23 mouse cellular contexts compared by ENCODE assay signal in genomic region chr2:172990161-172990560, GRCm38 (mm10). TPM values are rescaled to one million over a fixed set of nuclear protein-coding genes. Genes with fewer than 3 reads are reported as not detected.
DNase-seq lines count a peak whose midpoint lies in the region; ATAC-seq lines count a peak whose summit lies in the region.
"Had no signal": no experiment of that assay in that cellular context is flagged by ENCODE, and none has a peak within 500 bp of the region (broad histone marks: within the 10 kb centered on the region; RNA-seq: fewer than 3 reads in every experiment).

No protein-coding gene starts in this region.

- H3K4me1 ChIP-seq in neural tube, embryonic 15.5 days, result no peaks in the 10 kb centered on the region
- H3K4me1 ChIP-seq: embryonic facial prominence, embryonic 10.5 days; embryonic facial prominence, embryonic 12.5 days; forebrain, embryonic 13.5 days; forebrain, embryonic 15.5 days had no signal

- H3K36me3 ChIP-seq in neural tube, embryonic 15.5 days, result no peaks in the 10 kb centered on the region
- H3K36me3 ChIP-seq: embryonic facial prominence, embryonic 10.5 days; embryonic facial prominence, embryonic 12.5 days; forebrain, embryonic 15.5 days; G1E had no signal

- H3K27me3 ChIP-seq in neural tube, embryonic 15.5 days (replicated peaks), result no peaks in the 10 kb centered on the region
- H3K27me3 ChIP-seq: forebrain, embryonic 13.5 days; forebrain, embryonic 15.5 days; Patski had no signal

- H3K4me2 ChIP-seq in neural tube, embryonic 15.5 days, result no peak overlapping the region
- H3K4me2 ChIP-seq: embryonic facial prominence, embryonic 12.5 days; forebrain, embryonic 13.5 days; forebrain, embryonic 15.5 days had no signal

- no peaks in the 10 kb centered on the region for H3K9me3 ChIP-seq in neural tube, embryonic 15.5 days (replicated peaks)
- H3K9me3 ChIP-seq: embryonic facial prominence, embryonic 10.5 days; embryonic facial prominence, embryonic 12.5 days; forebrain, embryonic 13.5 days; forebrain, embryonic 15.5 days; G1E had no signal

- no peak overlapping the region for H3K9ac ChIP-seq in neural tube, embryonic 15.5 days (replicated peaks)
- H3K9ac ChIP-seq: embryonic facial prominence, embryonic 12.5 days; forebrain, embryonic 13.5 days; forebrain, embryonic 15.5 days; forebrain, postnatal 0 days had no signal

- DNase-seq in adrenal gland, adult (ENCODE audit: inconsistent age in 2 of 2, low spot score in 1 of 2), result peak; percentile 84 to 88
- no peak for DNase-seq in adrenal gland, postnatal 4 days (ENCODE audit: low spot score in 2 of 2)
- peak; percentile 52 for DNase-seq in adrenal gland, postnatal 10 days
- peak; percentile 54 for DNase-seq in adrenal gland, postnatal 25 days
- no peak for DNase-seq in cerebellum, adult 8-10 months
- no peak for DNase-seq in embryo, embryonic 10 days (ENCODE audit: low spot score)
- DNase-seq: B cell, adult 2 months; cerebellum, adult 11-12 months; cerebellum, adult 2 months; cerebellum, adult 9-11 months; cerebellum, postnatal 14 days; cerebellum, postnatal 36 days; forebrain, postnatal 0 days had no signal

- 91% methylated on average over 6 of the region's 6 CpGs for WGBS in neural tube, embryonic 15.5 days

- no peak overlapping the region for H3K27ac ChIP-seq in neural tube, embryonic 15.5 days (replicated peaks)
- H3K27ac ChIP-seq: embryonic facial prominence, embryonic 10.5 days; embryonic facial prominence, embryonic 12.5 days; forebrain, embryonic 13.5 days; forebrain, embryonic 15.5 days had no signal

- H3K4me3 ChIP-seq in neural tube, embryonic 15.5 days (replicated peaks), result no peak overlapping the region
- H3K4me3 ChIP-seq: embryonic facial prominence, embryonic 10.5 days; embryonic facial prominence, embryonic 12.5 days; forebrain, embryonic 13.5 days; forebrain, embryonic 15.5 days had no signal

- no peak for ATAC-seq in neural tube, embryonic 15.5 days (ENCODE audit: low FRiP score)
- ATAC-seq: activated CD4-positive, CD25-positive, alpha-beta regulatory T cell, adult 4 months; CD4-positive, CD25-positive, alpha-beta regulatory T cell, adult 4 months; forebrain, embryonic 13.5 days; forebrain, embryonic 15.5 days; forebrain, postnatal 0 days; Patski had no signal

RNA-seq across cellular contexts. Expression of gene Rae1, which starts 9.8 kb away (rescaled TPM):
- total RNA-seq in adrenal gland, postnatal 4 days (2021), result 10 to 100 TPM; 68.5 to 76.5 TPM
- total RNA-seq in adrenal gland, postnatal 10 days (2021), result 10 to 100 TPM; 51.6 to 54.8 TPM
- 65.9 and 80.5 TPM in 2 replicates for total RNA-seq in adrenal gland, postnatal 25 days (2021)
- polyA plus RNA-seq in neural tube, embryonic 15.5 days (2015; fragmentation: Nextera tagmentation; extraction: Ambion mirVana), result 109 and 117 TPM in 2 replicates

RNA-seq across cellular contexts. Expression of gene Spo11, which starts 12.7 kb away (rescaled TPM):
- total RNA-seq in adrenal gland, postnatal 4 days (2021), result not detected
- not detected for total RNA-seq in adrenal gland, postnatal 10 days (2021)
- not detected in 2 replicates for total RNA-seq in adrenal gland, postnatal 25 days (2021)
- polyA plus RNA-seq in neural tube, embryonic 15.5 days (2015; fragmentation: Nextera tagmentation; extraction: Ambion mirVana), result 0.44 and 1.1 TPM in 2 replicates
- total RNA-seq: G1E had no signal
- polyA plus RNA-seq: G1E had no signal

RNA-seq across cellular contexts. Expression of gene Rbm38, which starts 30.1 kb away (rescaled TPM):
- 10 to 100 TPM; 28.4 to 31.7 TPM for total RNA-seq in adrenal gland, postnatal 4 days (2021)
- total RNA-seq in adrenal gland, postnatal 10 days (2021), result 10 to 100 TPM; 25.3 to 39.6 TPM
- 24.7 and 29.3 TPM in 2 replicates for total RNA-seq in adrenal gland, postnatal 25 days (2021)
- 11.5 and 22.7 TPM in 2 replicates for polyA plus RNA-seq in neural tube, embryonic 15.5 days (2015; fragmentation: Nextera tagmentation; extraction: Ambion mirVana)

RNA-seq across cellular contexts. Expression of gene Bmp7, which starts 50.0 kb away (rescaled TPM):
- 10 to 100 TPM in 1 of 2 experiments, 1 to 10 TPM in 1; 9.9 to 14.9 TPM for total RNA-seq in adrenal gland, postnatal 4 days (2021)
- total RNA-seq in adrenal gland, postnatal 10 days (2021), result 10 to 100 TPM in 1 of 2 experiments, 1 to 10 TPM in 1; 7.9 to 10.1 TPM
- 23.6 and 27.4 TPM in 2 replicates for total RNA-seq in adrenal gland, postnatal 25 days (2021)
- polyA plus RNA-seq in neural tube, embryonic 15.5 days (2015; fragmentation: Nextera tagmentation; extraction: Ambion mirVana), result 13.4 and 13.7 TPM in 2 replicates
- total RNA-seq: common myeloid progenitor, adult 5-6 weeks had no signal
- polyA plus RNA-seq: G1E had no signal

Comparison
In these comparisons a context has a peak if more than half of its experiments do, and no peak if none do; other contexts are left out.
1. DNase-seq: peak in adrenal gland, adult (2 of 2), adrenal gland, postnatal 10 days (single experiment) and adrenal gland, postnatal 25 days (single experiment); none in adrenal gland, postnatal 4 days (0 of 2), cerebellum, adult 8-10 months (single experiment) and embryo, embryonic 10 days (single experiment).